Mouse (Mus musculus) gonadal fat pad, adult 2 months (tissue): ENCODE results near the gene Heg1. TPM values are rescaled to one million over a fixed set of nuclear protein-coding genes. Genes with fewer than 3 reads are reported as not detected.

ENCODE experiments used
- DNase-seq: peaks from one replicate; pipeline ENCODE4 v3.0.0-alpha.2; 2012; ENCODE audit warnings: low read depth
- polyA plus RNA-seq: library from polyadenylated mRNA; depleted of rRNA; stranded (reverse); fragments of >200 nt; gene quantifications from 2 replicates; pipeline ENCODE4 v1.2.3, GENCODE M21; 2012

The Heg1 gene
- polyA plus RNA-seq, 1 experiment, result 64.6 TPM

- no peak for DNase-seq
Observed at GRCm38 (mm10) chr16:33706111-33706890, 22.1 kb downstream of the Heg1 start.

- no peak for DNase-seq
Observed at GRCm38 (mm10) chr16:33708031-33708430, 23.9 kb downstream of the Heg1 start.

- no peak for DNase-seq
Observed at GRCm38 (mm10) chr16:33708585-33709397, 24.6 kb downstream of the Heg1 start.

- DNase-seq, result no peak
Observed at GRCm38 (mm10) chr16:33714271-33714670, 30.1 kb downstream of the Heg1 start.

- DNase-seq, result no peak
Observed at GRCm38 (mm10) chr16:33723241-33723640, 39.1 kb downstream of the Heg1 start.

- DNase-seq, result no peak
Observed at GRCm38 (mm10) chr16:33723983-33724382, 39.8 kb downstream of the Heg1 start.

GRCm38 (mm10) chr16:33726261-33726660 lies 42.1 kb downstream of the Heg1 start:
- no peak for DNase-seq

GRCm38 (mm10) chr16:33726892-33727291 lies 42.7 kb downstream of the Heg1 start:
- DNase-seq, result no peak

GRCm38 (mm10) chr16:33728427-33728826 lies 44.3 kb downstream of the Heg1 start:
- no peak for DNase-seq

GRCm38 (mm10) chr16:33731291-33731690 lies 47.1 kb downstream of the Heg1 start:
- DNase-seq, result no peak

- DNase-seq, result no peak
Observed at GRCm38 (mm10) chr16:33732237-33732749, 48.1 kb downstream of the Heg1 start.

GRCm38 (mm10) chr16:33732846-33733580 lies 48.8 kb downstream of the Heg1 start:
- no peak for DNase-seq

GRCm38 (mm10) chr16:33733864-33734263 lies 49.7 kb downstream of the Heg1 start:
- no peak for DNase-seq

GRCm38 (mm10) chr16:33734545-33734944 lies 50.4 kb downstream of the Heg1 start:
- DNase-seq, result no peak

- DNase-seq, result no peak
Observed at GRCm38 (mm10) chr16:33735238-33735637, 51.1 kb downstream of the Heg1 start.

- no peak for DNase-seq
Observed at GRCm38 (mm10) chr16:33735791-33736190, 51.6 kb downstream of the Heg1 start.

- DNase-seq, result no peak
Observed at GRCm38 (mm10) chr16:33736746-33737145, 52.6 kb downstream of the Heg1 start.

GRCm38 (mm10) chr16:33738949-33739719 lies 55.0 kb downstream of the Heg1 start:
- DNase-seq, result no peak

- peak; percentile 9 for DNase-seq
Observed at GRCm38 (mm10) chr16:33739802-33740201, 55.6 kb downstream of the Heg1 start.

GRCm38 (mm10) chr16:33740416-33740815 lies 56.2 kb downstream of the Heg1 start:
- no peak for DNase-seq

- DNase-seq, result no peak
Observed at GRCm38 (mm10) chr16:33741795-33742194, 57.6 kb downstream of the Heg1 start.
